Mouse (Mus musculus) thymus, adult 2 months (tissue): ENCODE measurements around the gene St6galnac3. TPM values are rescaled to one million over a fixed set of nuclear protein-coding genes. Genes with fewer than 3 reads are reported as not detected.

Source experiments
- DNase-seq: peaks from one replicate; pipeline ENCODE4 v3.0.0; 2021
- H3K27ac ChIP-seq: fragments of 200-500 bp; 2 replicates; pipeline ENCODE4 v1.5.1; 2012; ENCODE audit warnings: low read length, control low read depth; ENCODE audit not compliant: control insufficient read depth, insufficient read depth
- H3K27me3 ChIP-seq: fragments of 200-500 bp; 2 replicates; pipeline ENCODE4 v1.6.1; 2012; ENCODE audit warnings: mild to moderate bottlenecking, low read length, moderate library complexity, mixed read lengths; ENCODE audit not compliant: control insufficient read depth, insufficient read depth
- H3K36me3 ChIP-seq: fragments of 200-500 bp; 2 replicates; pipeline ENCODE4 v1.6.1; 2012; ENCODE audit warnings: mild to moderate bottlenecking, low read length, moderate library complexity; ENCODE audit not compliant: control insufficient read depth, insufficient read depth
- H3K4me1 ChIP-seq: fragments of 200-500 bp; replicated peaks from 2 replicates; pipeline ENCODE4 v1.6.1; 2012; ENCODE audit warnings: low read length; ENCODE audit not compliant: control insufficient read depth, insufficient read depth
- H3K4me3 ChIP-seq: fragments of 200-500 bp; 2 replicates; pipeline ENCODE4 v1.5.1; 2012; ENCODE audit warnings: mild to moderate bottlenecking, low read length, control low read depth, moderate library complexity; ENCODE audit not compliant: control insufficient read depth, insufficient read depth
- CTCF ChIP-seq: fragments of 200-500 bp; IDR thresholded peaks from 2 replicates; pipeline ENCODE4 v1.5.1; 2012; ENCODE audit warnings: mild to moderate bottlenecking, control low read depth, low read length, moderate library complexity, borderline replicate concordance; ENCODE audit not compliant: control insufficient read depth, poor library complexity, insufficient read depth; ENCODE audit errors: extremely low read depth
- POLR2A ChIP-seq: fragments of 200-500 bp; IDR thresholded peaks from 2 replicates; pipeline ENCODE4 v1.6.1; 2012; ENCODE audit warnings: mild to moderate bottlenecking, low read length, control low read depth, moderate library complexity; ENCODE audit not compliant: control insufficient read depth, poor library complexity, insufficient read depth; ENCODE audit errors: extremely low read depth
- WGBS: fragments of 180-500 bp; shearing (Covaris S2); methylation state at CpG from one replicate; pipeline ENCODE4 v1.1.7; 2018; 5-methylcytosine and 5-hydroxymethylcytosine counted together
- polyA plus RNA-seq: library from polyadenylated mRNA; depleted of rRNA; stranded (reverse); fragments of >200 nt; gene quantifications from 2 replicates; pipeline ENCODE4 v1.2.3, GENCODE M21; 2012

St6galnac3 gene
- polyA plus RNA-seq, 1 experiment = 1.3 TPM

- H3K27me3 ChIP-seq = no peaks in the 10 kb centered on the region
- H3K27ac ChIP-seq = no peak overlapping the region
- no peaks in the 10 kb centered on the region for H3K36me3 ChIP-seq
- no peaks in the 10 kb centered on the region for H3K4me1 ChIP-seq
- DNase-seq = no peak
- WGBS = 96% methylated on average over 16 of the region's 16 CpGs
- H3K4me3 ChIP-seq = no peak overlapping the region
- TF ChIP-seq POLR2A (no peak), CTCF (no peak)
Measured at GRCm38 (mm10) chr3:153353313-153354103, 371.5 kb downstream of the St6galnac3 start.

GRCm38 (mm10) chr3:153349981-153350380 is 375.0 kb downstream of the St6galnac3 start:
- no peaks in the 10 kb centered on the region for H3K27me3 ChIP-seq
- no peaks in the 10 kb centered on the region for H3K36me3 ChIP-seq
- WGBS = 94% methylated on average over 10 of the region's 10 CpGs
- H3K4me3 ChIP-seq = no peak overlapping the region
- TF ChIP-seq POLR2A (no peak), CTCF (no peak)
- H3K27ac ChIP-seq = no peak overlapping the region
- DNase-seq = no peak
- H3K4me1 ChIP-seq = no peaks in the 10 kb centered on the region

- H3K27ac ChIP-seq = no peak overlapping the region
- WGBS = 96% methylated on average over 9 of the region's 9 CpGs
- no peaks in the 10 kb centered on the region for H3K27me3 ChIP-seq
- H3K36me3 ChIP-seq = no peaks in the 10 kb centered on the region
- no peak for DNase-seq
- no peaks in the 10 kb centered on the region for H3K4me1 ChIP-seq
- TF ChIP-seq POLR2A (no peak), CTCF (no peak)
- H3K4me3 ChIP-seq = no peak overlapping the region
Measured at GRCm38 (mm10) chr3:153348797-153349465, 376.0 kb downstream of the St6galnac3 start.

- 95% methylated on average over 5 of the region's 5 CpGs for WGBS
- no peak for DNase-seq
- TF ChIP-seq POLR2A (no peak), CTCF (no peak)
- H3K27ac ChIP-seq = no peak overlapping the region
- no peak overlapping the region for H3K4me3 ChIP-seq
- no peaks in the 10 kb centered on the region for H3K27me3 ChIP-seq
- no peaks in the 10 kb centered on the region for H3K36me3 ChIP-seq
- no peaks in the 10 kb centered on the region for H3K4me1 ChIP-seq
Measured at GRCm38 (mm10) chr3:153344979-153345378, 380.0 kb downstream of the St6galnac3 start.

GRCm38 (mm10) chr3:153339940-153340339 is 385.0 kb downstream of the St6galnac3 start:
- 38% methylated on average over 2 of the region's 2 CpGs for WGBS
- Histone ChIP-seq H3K36me3 (no peaks in the 10 kb centered on the region), H3K4me3 (no peak overlapping the region), H3K27ac (no peak overlapping the region), H3K27me3 (no peaks in the 10 kb centered on the region), H3K4me1 (no peaks in the 10 kb centered on the region)
- TF ChIP-seq POLR2A (no peak), CTCF (no peak)
- DNase-seq = no peak

GRCm38 (mm10) chr3:153339091-153339490 is 385.9 kb downstream of the St6galnac3 start:
- WGBS = 96% methylated on average over 12 of the region's 12 CpGs
- Histone ChIP-seq H3K27ac (no peak overlapping the region), H3K4me3 (no peak overlapping the region), H3K4me1 (no peaks in the 10 kb centered on the region), H3K27me3 (no peaks in the 10 kb centered on the region), H3K36me3 (no peaks in the 10 kb centered on the region)
- TF ChIP-seq CTCF (no peak), POLR2A (no peak)
- no peak for DNase-seq
